Mouse (Mus musculus): ENCODE data around the gene Usp46. TPM values are rescaled to one million over a fixed set of nuclear protein-coding genes. Genes with fewer than 3 reads are reported as not detected.

The Usp46 gene
- total RNA-seq, 2 experiments from 2014 or later = 111 to 115 TPM

DNA sequence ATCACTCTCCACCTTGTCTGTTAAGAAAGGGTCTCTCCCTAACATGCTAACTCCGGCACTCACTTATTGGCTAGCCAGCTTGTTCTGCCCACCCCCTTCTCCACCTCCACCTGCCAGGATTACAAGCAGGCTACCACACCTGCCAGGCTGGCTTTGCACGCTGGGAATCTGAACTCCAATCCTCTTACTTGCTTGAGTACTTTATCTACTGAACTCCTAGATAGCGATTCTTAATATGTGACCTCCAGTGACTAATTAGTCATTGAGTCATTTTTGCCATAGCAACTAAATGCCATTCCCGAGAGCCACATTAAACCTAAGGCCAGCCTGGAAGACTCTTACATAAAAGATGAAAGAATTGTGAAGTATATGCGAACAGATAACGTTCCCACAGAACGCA lies 38.4 kb downstream of the Usp46 start:
- no peak for DNase-seq
- intact Hi-C loops (cut with DNase I) = no loop called here

DNA sequence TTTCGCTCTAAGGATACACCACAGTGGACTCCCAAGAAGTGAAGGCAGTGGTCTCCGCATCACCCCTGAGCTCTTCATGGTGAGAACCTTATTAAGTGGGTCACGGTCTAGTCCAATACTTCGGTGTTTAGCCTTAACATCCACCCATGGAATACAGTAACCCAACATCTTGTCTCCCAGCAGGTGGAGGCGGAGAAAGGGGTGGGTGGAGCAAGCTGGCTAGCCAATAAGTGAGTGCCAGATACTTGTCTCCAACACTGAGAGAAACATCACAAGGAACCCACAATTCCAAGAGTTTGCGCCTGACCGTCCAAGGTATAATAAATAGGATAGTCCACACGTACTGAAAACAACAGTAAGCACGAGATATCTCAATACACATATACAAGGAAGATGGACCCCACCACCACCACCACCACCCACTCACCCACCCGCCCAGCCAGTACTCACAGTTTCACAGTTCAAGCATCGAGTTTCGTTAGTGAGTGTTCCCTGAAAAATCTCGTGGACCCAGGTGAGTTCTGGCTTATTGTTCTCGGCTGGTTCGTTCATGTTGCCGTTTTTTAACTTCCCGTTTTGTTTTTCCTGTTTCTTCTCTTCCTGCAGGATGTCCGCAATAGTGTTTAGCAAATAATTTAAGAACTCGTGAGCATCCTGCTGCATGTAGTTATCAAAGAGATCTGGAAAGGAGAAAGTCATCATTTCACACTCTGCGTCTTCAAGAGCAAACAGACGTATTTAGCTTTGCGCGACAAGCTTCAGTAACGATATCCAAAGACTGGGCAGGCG lies 39.3 kb downstream of the Usp46 start:
- no peak for DNase-seq
- intact Hi-C loops (cut with DNase I) = no loop called here

DNA sequence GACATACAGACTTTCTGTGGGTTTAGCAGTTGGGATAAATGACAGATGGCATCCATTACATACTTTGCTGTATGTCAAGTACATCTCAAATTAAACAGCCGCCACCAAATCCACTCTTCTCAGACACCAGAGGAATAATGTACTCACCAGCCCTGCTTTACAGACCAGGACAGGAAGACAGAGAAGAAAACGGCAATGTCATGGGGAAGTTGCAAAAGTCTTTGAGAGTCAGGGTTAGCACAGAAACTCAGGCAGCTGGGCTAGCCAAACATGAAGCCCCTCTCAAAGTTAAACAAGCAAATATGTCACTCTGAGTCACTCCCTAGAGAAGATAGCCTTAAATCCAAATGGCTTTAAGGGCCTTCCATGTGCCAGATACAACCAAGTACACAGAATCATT lies 40.0 kb downstream of the Usp46 start:
- DNase-seq = no peak
- intact Hi-C loops (cut with DNase I) = no loop called here

DNA sequence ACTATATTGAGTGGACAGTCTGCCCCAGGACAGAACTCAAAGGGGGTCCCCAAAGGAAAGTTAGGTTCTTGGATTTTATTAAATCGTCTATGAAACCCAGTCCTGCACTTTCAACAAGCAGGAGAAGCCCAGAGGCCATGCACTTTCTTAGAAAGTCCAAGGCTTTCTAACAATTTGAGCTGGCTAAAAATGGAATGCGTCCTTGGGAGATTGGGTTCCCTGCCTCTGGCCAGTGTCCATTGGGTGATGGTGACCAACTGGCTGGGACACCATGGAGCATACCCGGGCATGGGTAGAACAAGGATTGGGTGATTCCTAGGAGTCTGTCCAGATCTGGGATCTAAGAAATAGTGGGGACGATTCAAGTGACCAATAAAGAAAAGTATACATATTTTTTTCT lies 47.7 kb downstream of the Usp46 start:
- intact Hi-C loops (cut with DNase I) = no loop called here
- no peak for DNase-seq

DNA sequence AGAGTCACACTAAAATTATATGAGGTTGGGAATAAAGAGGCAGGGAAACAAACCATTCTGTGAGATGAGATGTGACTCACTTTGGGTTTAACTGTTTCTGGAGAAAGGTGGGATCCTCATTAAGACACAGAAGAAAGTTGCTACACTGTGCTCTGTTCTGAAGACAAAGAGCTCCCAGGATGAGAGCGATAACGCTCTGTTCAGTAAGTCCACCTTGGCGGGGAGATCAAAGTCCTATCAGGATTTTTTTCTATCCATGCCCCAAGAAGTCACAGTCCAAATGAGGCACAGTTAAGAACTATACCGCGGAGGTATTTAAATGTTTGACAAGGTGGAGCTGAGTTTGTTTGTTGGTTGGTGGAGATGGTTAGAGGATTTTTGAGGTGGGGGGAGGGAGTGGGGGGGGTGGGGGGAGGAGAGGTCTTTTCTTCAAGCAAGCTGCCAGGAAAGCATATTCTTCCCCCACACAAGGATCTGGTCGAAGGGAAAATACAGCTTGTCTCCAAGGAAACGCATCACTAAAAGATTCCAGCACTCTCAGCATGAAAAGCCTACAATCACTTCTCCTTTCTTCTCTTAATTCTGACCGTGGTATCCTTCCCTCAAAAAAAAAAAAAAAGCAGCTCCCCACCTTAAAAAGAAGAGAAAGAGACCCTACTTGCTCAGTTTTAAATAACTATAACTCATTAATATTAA lies 49.2 kb downstream of the Usp46 start:
- no peak for DNase-seq
- intact Hi-C loops (cut with DNase I) = no loop called here

DNA sequence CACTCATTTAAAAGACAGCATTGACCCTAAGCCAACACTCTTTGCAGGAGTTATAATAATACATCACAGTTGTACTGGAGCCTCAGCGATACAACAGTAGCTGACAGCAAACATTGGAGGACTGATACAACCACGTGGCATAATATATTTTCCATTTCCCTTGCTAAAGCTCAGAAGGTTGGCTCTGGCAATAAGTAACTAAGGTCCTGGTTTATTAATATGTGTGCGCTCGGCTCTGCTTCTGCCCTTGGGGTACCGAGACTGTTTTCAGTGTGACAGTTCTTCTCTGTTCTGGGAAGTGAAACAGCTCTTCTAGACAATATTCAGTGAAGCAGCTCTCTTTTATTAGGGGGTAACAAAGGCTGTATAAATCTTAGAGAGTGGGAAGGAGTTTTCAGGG lies 50.7 kb downstream of the Usp46 start:
- intact Hi-C loops (cut with DNase I) = no loop called here
- DNase-seq = no peak

DNA sequence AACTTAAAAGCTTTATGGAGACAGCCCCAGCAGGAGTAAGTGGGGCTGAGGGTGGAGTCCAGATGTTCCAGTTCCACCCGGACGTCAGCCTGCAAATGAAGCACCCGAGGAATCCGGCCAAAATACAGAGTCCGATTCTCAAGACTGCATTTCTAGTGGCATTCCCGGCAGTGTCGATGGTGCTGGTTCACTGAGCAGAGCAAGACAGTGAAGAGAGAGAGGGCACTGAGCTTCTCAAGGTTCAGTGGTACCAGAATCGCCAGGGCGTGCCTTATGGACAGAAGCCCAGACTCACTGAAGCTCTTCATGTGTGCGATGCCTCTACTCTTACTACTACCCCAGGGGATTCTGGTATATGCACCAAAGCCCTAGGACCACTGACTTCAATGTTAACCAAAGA lies 56.6 kb downstream of the Usp46 start:
- no peak for DNase-seq
- intact Hi-C loops (cut with DNase I) = no loop called here

DNA sequence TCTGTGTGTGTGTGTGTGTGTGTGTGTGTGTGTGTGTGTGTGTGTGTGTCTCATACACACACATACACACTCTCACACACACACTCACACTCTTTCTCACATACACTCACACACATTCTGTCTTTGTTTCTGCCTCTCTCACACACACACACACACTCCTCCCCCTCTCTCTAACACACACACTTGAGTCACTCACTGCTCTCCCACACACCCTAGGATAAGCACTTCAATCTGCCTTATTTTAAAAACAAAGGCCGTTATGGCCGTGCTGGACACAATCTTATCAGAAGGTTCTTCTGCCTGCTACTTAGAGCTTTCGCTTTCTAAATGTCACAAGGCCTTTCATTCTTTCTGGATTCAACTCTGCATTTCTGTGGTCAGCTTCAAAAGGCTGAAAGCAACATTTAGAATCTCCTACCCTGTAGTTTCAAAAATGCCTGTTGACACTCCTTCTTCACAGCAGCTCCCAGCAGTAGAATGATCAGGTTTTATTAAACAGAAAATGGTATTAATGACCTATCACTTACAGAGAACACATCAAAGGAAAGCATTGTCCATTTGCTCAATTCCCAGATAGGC lies 60.6 kb downstream of the Usp46 start:
- intact Hi-C loops (cut with DNase I) = no loop called here
- DNase-seq = no peak

DNA sequence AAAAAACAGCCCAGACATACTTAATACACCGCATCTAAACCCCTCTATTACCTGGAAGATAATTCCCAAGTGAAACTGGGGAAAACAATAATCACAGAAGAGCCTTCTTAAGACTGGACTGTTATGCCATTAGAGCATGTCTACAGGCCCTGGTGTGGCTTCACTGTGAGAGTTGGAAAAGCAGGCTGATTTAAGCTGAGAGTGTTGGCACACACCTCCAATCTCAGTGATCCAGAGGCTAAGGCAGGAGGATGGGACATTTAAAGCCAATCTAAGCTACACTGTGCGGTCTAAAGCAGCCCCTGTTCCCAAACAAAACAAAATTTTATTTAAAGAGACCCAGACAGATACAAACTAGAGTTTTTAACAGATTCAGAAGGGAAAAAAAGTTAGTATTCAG lies 62.3 kb downstream of the Usp46 start:
- no peak for DNase-seq
- intact Hi-C loops (cut with DNase I) = no loop called here

DNA sequence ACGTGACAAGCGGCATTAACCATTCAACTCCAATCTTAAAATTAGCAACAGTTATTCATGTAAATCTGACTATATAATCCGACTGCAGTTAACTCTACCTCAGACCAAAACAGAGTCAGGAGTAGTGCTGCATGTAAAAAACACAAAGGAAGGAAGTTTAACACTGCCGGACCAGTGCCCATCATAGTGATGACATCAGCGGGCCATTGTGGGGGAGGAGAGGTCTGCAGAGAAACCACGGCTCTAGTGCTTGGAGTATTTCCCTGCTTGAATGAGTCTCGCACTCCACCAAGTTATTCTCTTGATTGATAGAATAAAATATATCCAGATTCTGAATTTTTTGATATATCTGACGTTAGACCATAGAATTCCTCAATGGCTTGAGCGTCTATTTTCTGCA lies 66.5 kb downstream of the Usp46 start:
- no peak for DNase-seq
- intact Hi-C loops (cut with DNase I) = no loop called here

DNA sequence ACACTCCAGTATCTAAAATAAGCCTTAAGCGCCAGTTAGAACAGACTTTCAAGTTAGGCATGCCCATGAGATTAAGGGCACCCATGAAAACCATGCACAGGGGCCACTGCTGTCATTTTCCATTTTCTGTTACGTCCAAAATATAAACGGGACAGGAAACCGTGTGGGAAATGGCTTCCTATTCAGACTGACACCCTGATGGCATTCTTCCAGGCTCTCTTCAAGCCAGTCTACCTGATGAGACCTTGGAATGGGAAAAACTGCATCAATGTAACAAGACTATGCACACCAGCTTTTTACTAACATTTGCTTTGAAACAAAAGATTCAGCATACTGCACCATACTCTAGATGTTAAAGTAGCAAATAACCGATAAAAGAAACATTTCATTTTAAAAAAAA lies 69.3 kb downstream of the Usp46 start:
- intact Hi-C loops (cut with DNase I) = no loop called here
- DNase-seq = no peak

DNA sequence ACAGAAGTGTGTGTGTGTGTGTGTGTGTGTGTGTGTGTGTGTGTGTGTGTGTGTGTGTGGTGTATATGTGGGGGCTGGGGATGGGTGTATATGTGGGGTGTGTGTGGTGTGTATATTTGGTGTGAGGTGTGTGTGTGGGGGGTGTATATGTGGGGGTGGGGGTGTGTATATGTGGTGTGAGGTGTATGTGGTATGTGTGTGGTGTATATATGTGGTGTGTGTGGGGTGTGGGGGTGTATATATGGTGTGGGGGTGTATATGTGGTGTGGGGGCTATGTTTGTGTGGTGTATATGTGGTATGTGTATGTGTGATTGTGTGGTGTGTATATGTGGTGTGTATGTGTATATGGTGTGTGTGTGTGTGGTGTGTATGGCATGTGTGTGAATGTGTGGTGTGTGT lies 73.4 kb downstream of the Usp46 start:
- no peak for DNase-seq

DNA sequence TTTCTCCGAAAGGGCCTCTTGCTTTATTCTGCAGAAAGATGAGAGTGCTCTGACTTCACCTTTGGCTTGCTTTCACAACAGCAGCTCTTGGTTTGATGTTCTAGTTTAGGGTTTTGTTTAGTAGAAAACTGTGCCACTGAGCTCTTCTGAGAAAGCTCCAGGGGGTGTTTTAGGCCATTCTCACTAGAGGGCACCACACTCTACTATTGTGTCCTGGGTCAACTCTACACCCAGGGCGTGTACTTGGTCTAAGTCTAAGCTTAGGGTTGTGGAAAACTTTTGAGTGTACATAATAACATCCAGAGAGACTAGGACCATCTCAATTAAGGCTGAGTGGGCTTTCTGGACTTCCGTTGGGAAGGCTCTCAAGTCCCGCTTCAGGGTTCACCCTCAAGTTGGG lies 74.7 kb downstream of the Usp46 start:
- DNase-seq = no peak
- intact Hi-C loops (cut with DNase I) = no loop called here

More for the DNA sequence above, 73.4 kb downstream of the Usp46 start:
- intact Hi-C loops (cut with DNase I) = no loop called here

DNA sequence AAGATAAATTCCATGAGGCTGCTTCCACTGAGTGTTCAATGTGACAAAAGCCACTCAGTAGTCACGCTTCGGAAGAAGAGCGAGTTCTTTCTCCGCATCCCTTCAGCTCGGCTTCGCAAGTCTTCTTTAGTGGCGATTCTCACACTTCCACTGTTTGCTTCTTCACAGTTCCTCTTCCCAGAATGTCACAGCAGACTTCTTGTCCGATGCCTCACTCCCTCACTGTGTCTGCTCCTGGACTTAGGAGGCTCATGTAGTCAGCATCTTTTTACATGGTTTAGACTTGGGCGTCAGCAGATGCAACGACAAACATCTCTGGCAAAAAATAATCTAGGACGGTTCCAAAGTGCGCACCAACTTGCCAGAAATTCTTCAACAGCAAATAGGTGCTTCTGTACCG lies 75.9 kb downstream of the Usp46 start:
- DNase-seq = no peak
- intact Hi-C loops (cut with DNase I) = no loop called here

DNA sequence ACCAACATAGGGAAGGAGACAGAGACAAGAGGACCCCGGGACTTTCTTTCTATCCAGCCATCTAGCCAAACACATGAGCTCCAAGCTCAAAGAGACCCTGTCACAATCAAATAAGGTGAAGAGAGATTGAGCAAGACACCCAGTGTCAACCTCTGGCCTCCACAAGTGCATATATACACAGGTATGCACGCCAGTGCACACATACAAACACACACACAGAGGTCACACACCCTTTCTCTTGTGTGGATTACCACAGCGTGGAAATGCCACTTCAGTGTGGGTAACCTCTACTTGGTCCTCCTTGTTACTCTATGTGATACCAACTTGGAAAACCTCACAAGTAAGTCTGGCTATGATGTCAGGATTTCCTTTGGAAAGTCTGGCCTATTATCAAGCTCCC lies 78.7 kb downstream of the Usp46 start:
- DNase-seq = no peak
- intact Hi-C loops (cut with DNase I) = no loop called here

DNA sequence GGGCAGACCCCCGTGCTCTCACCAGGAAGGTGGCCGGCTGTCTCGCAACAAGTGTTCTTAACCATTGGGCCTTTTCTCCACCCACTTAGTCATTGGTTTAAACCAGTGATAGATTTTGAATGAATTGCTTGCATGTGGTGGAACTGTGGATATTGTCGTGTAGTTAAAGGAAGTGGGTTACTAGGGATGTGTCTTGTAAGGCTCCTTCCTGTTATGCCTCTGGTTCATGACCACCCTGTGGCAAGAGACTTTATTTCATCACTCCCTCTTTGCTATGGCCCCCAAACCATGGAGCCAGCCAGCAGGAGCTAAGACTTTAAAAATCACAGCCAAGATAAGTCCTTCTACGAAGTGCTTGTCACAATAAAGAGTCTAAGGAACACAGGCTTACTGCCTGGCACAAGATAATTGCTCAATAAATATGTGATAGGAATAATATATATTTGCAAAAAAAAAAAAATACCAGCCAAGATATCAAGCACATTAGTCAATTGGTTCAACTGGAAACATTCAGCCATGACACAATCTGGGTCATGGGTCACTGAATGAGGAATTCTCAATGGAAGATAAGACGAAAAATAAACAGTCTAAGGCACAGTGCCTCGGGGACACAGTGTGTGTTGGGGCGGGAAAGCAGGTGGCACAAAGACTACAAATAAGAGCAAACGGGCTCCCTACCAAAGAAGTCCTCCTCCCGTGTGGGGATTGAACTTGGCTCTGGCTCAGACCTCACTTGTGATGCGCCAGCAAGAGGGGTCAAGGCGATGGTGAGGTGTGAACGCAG lies 80.3 kb downstream of the Usp46 start:
- intact Hi-C loops (cut with DNase I) = no loop called here
- no peak for DNase-seq

DNA sequence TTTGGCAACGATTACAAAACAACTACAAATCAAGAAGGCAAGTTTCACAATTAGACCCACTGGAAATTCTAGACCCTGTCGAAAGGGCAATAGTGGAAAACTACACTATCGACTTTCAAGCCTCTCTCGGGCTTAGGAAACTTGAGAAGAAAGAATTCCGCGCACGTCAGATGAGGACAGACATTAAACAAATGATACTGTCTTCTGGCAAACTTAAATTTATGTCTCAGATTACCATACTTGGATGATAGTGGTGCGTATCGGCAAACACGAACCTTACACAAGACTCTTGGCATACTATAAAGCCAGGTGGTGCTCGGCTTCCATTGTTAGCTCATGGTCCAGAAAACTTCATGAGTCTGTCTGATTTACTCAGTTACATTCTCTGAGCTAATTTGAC lies 90.8 kb downstream of the Usp46 start:
- no peak for DNase-seq
- intact Hi-C loops (cut with DNase I) = no loop called here

DNA sequence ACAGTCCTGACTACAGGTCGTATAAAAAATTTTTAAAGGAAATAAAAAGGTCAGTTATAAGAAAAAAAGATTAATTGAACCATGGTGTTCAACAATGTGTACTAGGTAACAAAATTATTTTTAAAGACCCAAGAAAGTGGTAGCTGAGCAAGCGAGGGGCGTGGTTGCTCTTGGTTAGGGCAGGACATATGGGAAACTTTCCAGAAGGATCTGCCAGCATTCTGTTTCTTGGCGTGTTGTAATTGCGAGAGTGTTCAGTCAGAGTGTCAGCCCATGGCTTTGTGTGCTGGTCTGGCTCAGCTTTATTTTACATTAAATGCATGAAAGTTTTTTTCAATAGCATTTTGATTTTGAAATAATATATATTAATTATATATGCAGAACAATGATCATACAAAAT lies 96.5 kb downstream of the Usp46 start:
- intact Hi-C loops (cut with DNase I) = no loop called here
- no peak for DNase-seq

DNA sequence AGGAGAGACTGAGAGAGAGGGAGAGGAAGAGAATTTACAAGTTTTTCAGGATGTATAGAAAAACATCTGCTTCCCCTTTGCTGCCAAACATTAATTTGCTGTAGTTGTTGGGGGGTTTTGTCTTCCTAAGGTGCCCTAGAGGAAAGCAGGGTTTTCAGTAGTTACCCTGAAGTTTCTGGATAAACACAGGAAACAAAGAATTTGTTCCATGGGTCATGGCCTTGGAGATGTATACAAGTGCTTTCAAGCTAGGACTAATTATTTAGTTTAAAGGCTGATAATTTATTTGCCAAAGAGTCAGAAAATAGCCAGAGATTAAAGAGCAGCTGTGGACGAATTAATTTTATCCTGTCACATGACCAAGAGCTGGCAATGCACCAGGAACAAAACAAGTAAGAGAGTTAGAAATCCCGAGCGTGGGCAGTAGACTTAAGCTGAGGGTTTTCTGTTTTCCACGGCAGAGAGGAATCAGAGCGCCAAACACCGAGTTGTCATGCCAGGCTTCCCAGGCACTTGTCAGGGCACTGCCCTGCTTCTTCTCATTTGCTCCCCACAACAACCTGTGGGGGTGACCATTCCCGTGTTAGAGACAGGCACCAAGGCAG lies 98.1 kb downstream of the Usp46 start:
- intact Hi-C loops (cut with DNase I) = no loop called here

DNA sequence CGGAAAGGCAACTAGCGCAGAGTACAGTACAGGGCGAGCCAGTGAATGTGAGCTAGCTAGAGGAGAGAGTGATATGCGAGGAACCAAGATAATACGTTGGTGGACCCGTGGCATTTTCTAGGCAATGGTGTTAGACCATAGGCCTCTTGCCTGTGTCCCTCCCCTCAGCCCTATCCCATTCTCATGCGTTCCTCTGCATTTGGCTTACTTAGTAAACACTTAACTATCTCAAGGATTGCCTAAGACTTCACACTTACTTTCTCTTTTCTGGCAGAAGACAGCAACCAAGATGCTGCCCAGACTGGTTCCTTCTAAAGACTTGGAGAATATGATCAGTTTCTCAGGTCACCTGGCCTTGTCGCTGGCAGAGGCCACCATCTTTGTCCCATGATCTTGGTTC lies 98.9 kb downstream of the Usp46 start:
- intact Hi-C loops (cut with DNase I) = no loop called here
- DNase-seq = no peak

More for the DNA sequence above, 98.1 kb downstream of the Usp46 start:
- DNase-seq = no peak

DNA sequence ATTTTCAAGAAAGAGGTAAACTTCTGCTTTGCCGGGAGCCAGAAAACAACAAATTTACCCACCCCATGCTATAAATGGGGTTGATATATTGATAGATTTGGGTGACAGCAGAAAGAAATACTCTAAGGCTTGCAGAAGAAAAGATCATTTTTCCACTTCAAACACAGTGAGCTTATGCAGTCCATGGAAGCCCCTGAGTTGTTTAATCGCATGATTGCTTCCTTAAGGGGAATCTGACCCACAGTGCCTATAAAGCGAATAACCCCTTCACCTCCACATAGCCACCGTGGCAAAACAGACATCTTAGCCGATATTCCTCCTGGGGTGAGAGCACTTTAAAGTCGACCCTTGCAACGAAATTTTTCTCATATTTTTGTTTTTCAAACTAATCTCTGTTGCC lies 108.5 kb downstream of the Usp46 start:
- intact Hi-C loops (cut with DNase I) = no loop called here
- no peak for DNase-seq
